Mouse (Mus musculus): ENCODE results near the gene Lclat1. TPM values are rescaled to one million over a fixed set of nuclear protein-coding genes. Genes with fewer than 3 reads are reported as not detected.
A peak's percentile ranks its signal among the peaks of the same experiment; 100 is the strongest.

Gene Lclat1
- total RNA-seq, 2 experiments from 2014 or later = 8.7 to 16.8 TPM

DNA sequence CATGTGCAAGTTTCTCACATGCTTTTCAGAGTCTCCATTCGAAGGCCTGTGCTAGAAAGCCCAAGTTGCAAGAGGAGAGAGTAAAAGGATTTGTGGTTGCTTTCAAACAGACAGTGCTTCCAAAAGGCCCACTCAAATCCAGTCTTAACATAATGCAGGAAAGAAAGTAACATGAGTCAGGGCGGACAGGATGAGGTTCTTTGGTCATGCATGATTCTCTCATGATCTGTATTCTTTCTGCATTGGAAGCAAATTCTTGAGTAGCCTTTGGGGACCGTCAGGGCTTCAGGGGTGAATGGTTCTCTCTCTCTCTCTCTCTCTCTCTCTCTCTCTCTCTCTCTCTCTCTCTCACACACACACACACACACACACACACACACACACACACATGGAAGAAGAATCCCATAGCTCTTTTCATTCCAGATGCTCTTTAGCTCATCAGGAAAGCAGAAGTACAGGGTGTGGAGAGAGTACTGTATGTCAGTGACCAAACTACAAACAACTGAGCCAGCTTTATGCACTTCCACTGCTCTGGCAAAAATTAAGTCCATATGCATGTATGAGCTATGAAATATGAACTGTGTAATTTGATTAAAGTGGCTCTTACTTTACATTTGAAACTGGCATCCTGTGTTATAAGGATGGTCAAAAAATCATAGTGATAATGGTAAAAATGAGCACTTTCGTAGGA, 25.1 kb upstream of the Lclat1 start:
- no peak for ATAC-seq (replicated peaks; ENCODE audit: low FRiP score, low TSS enrichment, poor library complexity, severe bottlenecking)

DNA sequence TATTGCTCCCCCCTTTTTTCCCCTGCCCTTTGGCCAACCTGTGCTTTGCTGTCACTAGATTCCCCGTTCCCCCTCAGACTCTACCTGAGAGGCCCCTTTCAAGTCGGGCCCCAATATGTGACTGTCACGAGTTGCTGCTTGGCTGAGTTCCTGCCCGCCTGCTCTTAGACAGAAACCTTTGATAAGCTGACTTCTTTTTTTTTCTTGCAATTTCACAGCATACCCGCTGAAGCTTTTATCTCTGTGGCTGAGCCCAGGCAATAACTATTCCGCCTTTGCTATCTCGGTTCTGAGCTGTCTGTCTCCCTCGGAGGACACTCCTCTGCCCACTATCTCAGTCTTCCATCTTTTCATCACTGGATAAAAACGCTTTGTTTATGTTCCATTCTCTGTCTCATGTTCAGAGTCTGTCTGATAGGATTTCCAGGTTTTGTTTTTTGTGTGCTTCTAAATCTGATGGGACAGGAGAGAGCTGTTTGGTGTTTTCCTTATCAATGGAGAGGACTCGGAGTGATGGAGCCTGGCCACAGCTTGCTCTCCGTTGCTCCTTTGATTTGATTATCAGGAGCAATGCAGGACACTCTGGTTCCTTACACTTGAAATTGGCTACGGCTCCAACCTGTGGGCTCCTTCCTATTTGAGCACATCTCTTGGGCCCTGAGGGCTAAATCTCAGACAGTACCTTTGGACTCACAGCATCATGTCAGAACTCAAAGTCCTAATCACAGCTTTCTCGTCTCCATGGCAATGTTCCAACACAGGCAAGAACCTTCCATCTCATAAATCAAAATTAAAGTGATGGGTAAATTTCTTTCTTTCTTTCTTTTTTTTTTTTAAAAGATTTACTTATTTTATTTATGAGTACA, 20.5 kb upstream of the Lclat1 start:
- peak; percentile 91 for ATAC-seq (replicated peaks; ENCODE audit: low FRiP score, low TSS enrichment, poor library complexity, severe bottlenecking)

DNA sequence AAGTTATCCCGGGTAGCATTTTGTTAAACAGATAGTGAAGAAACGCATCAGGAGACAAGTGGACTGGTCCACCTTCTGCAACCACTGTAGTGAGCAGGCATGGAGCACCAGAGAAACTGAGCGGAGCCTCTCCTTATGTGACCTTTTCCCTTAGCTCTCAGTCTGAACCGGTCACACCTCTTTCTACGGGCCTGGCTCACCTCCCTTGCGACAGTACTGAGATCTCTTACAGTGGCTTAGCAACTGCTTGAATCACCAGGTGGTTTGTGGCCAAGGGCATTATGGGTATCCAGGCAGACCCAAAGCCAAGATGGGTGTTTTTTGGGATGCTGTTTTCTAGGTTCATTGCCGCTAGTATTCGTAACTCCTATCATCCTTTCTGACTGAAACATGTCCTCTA, 16.4 kb upstream of the Lclat1 start:
- ATAC-seq (replicated peaks; ENCODE audit: low FRiP score, low TSS enrichment, poor library complexity, severe bottlenecking) = no peak

DNA sequence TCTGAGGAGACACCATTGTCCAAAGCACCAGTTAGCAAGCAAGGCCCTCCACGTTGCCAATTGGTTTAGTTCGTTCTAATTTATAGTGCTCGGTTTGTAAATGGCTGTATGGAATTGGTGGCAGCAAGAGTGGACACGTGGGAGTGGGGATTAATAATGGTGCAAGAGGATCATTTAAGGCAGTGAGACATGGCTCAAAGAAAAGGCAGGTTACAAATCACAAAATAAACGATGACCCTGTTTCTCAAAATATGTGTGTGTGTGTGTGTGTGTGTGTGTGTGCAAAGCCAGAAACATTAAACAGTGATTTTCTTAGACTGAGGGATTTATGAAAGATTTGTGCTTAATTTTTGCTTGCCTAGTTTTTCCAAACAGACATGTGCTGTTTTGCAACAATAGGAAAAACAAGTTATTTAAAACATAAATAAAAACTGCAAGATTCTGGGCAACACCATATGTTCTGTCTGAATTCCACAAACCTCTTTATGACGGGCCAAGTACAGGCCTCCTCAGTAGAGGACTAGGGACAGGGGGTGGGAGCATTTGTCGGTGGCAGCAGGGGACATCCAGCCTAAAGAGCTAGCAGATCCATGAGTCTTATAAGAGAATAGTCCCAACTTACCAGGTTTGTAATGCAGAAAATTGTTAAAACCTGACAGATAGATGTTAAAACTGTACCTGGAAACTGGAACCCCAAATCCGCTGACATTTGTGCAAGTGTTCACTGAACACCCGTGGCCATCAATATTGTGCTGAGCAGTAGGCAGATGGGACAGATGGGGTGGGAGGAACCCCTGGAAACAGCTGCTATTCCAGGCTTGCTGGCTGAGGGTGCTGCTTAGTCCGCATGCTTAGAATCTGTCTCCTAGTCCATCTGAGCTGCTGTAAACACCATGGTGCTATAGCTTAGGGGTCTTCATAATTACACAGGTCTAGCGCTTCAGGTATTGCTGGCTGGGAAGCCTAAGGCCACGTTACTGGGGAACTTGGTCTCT, 15.4 kb upstream of the Lclat1 start:
- ATAC-seq (replicated peaks; ENCODE audit: low FRiP score, low TSS enrichment, poor library complexity, severe bottlenecking) = no peak

DNA sequence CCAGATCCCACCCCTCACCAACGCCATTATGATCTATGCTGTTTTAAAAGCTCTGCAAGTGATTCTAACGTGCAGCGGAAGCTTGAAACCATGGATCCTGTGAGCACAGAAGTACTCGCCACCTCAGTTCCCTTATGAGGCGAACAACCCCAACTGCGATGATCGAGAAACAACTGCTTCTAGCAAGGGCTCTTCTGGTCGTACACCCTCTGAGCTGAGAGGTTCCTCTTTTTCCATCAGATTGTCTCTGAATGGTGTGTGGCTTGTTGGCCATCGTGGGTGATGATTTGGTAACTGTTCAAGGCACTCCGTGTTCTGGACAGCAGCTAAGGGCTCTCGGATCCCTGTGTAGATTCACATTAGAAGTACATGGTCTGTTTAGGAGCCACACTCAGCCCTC, 12.7 kb upstream of the Lclat1 start:
- ATAC-seq (replicated peaks; ENCODE audit: low FRiP score, low TSS enrichment, poor library complexity, severe bottlenecking) = peak; percentile 49; the same call in 1 of the 2 replicates

DNA sequence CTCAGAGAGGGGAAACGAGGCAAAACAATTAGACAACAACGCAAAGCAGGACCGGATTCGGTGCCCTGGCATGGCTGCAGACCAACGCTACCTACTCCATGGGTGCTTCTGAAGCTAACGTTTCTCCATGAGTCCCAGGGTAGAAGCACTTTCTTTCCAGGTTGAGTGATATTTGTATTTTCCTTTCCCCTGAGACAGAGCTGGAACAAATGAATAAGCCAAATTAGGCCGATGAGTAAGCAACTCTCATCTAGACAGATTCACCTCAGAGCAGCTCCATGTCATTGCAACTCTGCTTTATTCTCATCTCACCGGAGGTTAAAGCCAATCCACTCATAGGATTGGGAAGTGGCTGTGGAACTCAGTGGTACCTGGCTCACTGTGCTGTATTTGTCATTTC, 12.2 kb upstream of the Lclat1 start:
- no peak for ATAC-seq (replicated peaks; ENCODE audit: low FRiP score, low TSS enrichment, poor library complexity, severe bottlenecking)

DNA sequence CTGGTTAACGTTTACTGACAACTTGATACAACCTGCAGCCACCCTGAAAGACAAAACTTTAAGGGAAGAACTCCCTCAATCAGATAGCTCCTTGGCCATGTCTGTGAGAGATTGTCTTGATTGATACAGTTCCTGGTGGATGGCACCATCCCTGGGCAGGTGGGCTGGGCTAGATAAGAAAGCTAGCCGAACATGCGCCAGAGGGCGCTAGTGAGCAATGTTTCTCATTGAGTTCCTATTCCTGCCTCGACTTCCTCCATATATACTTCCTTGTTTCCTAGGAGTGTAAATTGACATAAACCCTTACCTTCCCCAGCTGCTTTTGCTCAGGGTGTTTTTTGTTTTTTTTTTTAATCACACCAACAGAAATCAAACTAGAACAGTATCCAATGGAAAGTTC, 11.3 kb upstream of the Lclat1 start:
- peak; percentile 76 for ATAC-seq (replicated peaks; ENCODE audit: low FRiP score, low TSS enrichment, poor library complexity, severe bottlenecking)

DNA sequence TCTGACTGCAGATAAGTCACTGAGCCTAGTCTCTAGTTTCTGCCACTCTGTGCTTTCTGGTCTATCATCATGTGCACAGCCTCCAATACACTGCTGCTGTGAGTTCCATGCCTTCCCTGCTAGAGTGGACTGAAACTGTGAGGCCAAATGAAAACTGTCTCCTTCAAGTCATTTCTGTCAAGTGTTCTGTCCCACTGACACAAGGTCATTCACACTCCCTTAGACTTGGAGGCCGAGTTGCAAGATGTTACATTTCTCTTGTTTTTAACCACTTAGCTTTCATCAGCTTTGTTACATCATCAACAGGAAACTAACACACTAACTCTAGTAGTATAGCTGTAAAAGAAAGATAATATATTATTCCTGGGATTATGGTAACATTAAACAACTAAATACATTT, 9.1 kb upstream of the Lclat1 start:
- ATAC-seq (replicated peaks; ENCODE audit: low FRiP score, low TSS enrichment, poor library complexity, severe bottlenecking) = no peak

DNA sequence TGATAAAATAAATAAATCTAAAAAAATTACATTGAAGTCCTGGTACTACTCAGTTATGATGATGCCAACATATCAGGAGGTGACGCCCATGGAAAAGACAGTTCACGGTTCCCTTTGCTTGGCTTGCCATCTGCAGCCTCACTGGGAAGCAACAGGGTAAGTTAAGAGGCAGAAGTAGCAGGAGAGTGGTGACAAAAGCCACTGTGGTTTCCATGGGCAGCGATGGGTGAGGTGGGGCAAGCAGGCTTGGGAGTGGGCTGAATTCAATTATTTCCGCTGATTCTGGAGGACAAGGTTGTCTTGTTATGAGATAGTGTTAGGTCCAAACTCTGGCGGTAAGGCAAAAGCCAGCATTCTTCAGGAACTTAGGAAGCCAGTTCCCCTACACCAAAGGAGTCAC, 7.4 kb upstream of the Lclat1 start:
- ATAC-seq (replicated peaks; ENCODE audit: low FRiP score, low TSS enrichment, poor library complexity, severe bottlenecking) = no peak

DNA sequence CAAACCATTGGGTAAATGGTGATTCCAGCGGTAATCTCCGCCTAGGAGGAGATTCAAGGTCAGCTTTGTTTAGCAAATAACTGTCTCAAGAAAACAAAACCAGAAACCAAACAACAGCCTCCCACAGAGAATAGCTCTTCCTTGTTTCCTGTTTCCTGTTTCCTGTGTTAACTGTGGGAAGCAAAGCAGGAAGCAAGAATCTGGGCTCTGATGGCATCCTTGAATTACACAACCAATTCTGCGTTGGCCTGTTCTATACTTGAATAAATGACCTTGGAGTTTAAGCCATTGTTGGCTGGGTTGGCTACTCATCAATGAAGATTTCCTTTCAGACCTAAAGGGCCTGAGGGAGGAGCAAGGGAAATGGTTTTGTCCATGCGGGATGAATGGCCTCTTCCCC, 5.2 kb upstream of the Lclat1 start:
- no peak for ATAC-seq (replicated peaks; ENCODE audit: low FRiP score, low TSS enrichment, poor library complexity, severe bottlenecking)

DNA sequence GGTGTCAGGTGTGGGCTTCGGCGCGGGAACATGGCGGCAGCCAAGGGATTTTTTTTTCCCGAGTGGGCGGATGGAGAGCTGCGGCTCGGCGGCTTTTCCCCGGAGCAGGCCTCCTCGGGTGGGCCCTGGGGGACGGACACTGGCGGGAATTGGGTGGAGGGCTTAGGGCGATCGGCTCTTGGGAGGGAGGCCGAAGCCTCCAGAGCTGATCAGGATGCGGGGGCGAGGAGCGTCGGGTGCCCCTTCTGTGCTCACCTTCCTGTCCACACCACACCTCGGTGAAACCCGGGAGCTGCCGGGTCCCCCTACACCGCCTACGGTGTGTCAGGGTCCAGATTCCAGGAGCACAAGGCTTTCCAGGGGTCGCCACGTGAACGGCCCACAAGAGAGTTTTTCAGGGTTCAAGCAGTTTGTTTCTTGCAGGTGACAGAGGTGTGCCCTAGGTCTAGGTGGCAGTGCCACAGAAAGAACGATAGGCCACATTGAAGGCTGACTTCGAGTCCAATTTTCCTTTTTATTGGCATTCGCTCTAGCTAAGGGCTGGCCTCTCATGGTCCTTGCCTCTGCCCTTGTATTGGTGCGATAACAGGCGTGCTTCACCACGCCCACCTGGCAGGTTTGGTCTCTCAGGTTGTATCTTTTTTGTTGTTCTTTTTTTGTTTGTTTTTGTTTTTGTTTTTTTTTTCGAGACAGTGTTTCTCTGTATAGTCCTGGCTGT, 544 bp downstream of the Lclat1 start:
- ATAC-seq (replicated peaks; ENCODE audit: low FRiP score, low TSS enrichment, poor library complexity, severe bottlenecking) = peak; percentile 58

DNA sequence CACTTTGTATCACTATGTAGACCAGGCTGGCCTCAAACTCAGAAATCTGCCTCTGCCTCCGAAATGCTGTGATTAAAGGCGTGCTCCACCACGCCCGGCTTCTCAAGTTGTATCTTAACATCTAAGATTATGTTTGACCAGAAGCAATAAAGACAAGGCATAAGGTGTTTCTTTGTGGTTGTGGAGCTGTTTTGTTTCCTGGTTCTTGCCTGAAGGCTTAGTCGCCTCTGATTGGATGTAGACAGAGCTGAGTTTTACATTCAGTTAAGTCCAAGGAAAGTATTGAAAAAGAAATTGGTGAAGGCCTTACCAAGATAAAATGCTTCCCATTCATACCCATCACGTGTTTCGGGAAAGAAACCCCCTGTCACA, 1.1 kb downstream of the Lclat1 start:
- ATAC-seq (replicated peaks; ENCODE audit: low FRiP score, low TSS enrichment, poor library complexity, severe bottlenecking) = no peak

DNA sequence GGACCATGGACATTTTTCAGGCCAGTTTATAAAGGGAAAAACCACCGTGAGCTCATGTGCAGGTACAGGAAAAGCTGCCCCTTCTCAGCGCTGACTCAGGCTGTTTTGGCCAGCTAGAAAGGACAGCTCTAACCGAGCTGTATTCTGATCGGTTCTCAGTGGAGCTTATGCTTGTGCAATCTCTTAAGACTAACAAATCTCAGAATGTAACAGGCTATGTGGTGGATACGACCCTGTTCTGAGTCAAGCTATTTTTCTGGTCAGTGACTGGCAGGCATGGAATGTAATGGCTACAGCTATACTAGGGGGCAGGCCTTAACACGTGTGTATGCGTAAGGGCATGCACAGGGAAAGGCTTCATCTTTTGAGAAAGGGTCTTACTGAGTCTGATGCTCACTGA, 4.3 kb downstream of the Lclat1 start:
- no peak for ATAC-seq (replicated peaks; ENCODE audit: low FRiP score, low TSS enrichment, poor library complexity, severe bottlenecking)

DNA sequence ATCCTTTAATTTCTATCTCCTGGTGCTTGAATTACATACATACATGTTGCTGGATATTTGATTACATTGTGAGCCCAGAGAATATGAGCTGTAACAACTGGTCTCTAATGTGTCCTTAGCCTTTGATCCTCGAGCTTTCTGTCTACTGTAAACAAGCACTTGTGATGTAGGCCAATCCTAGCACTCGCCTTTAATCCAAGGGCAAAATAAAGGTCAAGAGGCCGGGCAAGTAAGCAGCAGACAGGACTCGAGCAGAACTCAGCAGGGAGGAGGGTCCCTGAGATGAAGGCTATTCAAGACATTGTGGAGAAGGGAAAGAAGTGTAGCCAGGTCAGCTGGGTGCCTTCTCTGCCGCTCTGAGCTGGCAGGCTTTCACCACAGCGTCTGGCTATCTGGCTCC, 4.8 kb downstream of the Lclat1 start:
- ATAC-seq (replicated peaks; ENCODE audit: low FRiP score, low TSS enrichment, poor library complexity, severe bottlenecking) = no peak

DNA sequence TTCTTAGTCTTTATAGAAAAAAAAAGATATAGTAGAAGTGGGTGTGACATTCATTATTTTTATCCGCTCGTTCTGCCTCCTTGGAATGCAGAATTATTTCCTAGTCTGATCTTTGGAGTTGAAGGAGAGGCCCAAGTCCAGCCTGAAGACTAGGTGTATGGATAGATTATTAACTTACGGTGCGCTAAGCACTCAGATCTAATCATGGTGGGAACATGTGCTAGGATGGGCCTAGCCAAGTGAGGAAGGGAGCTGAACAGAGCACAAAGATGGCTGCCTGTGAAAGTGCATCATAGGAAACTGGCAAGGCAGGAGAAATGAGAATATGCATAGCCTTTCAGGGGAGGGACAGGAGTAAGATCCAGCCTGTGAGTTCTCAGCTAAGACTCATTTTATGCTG, 5.4 kb downstream of the Lclat1 start:
- no peak for ATAC-seq (replicated peaks; ENCODE audit: low FRiP score, low TSS enrichment, poor library complexity, severe bottlenecking)

DNA sequence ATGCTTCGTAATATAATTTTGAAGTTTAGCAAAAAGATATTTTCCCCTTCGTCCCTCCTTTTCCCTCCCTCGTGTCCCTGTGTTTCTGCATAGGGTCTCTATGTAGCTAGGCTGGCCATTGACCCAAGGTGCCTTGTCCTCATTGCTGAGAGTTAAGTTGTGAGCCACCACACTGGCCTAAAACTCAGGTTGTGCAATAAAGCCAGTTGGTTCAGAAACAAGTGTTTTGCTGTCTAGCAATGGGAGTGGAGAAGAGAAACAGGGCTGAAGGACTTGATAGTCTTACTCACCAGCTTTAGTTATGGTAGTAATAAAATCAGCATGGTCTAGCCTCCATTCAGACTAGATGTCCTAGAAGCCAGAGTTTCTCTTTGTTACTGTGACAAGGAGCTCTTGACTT, 10.3 kb downstream of the Lclat1 start:
- ATAC-seq (replicated peaks; ENCODE audit: low FRiP score, low TSS enrichment, poor library complexity, severe bottlenecking) = no peak

DNA sequence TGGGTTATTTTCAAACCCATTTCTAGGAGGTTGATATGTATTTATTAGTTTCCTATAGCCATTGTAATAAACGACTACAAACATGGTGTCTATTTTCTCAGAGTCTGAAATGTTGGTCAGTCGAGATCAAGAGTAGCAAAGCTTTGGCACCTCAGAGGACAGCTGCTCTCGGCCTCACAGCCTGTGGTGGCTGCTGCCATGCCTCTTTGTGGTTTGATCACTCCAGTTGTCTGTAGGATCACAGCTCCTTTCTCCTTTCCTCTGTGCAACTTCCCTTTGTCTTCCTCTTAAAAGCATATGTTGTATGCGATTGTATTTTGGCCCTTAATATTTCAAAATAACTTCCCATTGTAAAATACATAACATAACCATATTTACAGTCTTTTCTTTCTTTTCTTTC, 10.9 kb downstream of the Lclat1 start:
- no peak for ATAC-seq (replicated peaks; ENCODE audit: low FRiP score, low TSS enrichment, poor library complexity, severe bottlenecking)

DNA sequence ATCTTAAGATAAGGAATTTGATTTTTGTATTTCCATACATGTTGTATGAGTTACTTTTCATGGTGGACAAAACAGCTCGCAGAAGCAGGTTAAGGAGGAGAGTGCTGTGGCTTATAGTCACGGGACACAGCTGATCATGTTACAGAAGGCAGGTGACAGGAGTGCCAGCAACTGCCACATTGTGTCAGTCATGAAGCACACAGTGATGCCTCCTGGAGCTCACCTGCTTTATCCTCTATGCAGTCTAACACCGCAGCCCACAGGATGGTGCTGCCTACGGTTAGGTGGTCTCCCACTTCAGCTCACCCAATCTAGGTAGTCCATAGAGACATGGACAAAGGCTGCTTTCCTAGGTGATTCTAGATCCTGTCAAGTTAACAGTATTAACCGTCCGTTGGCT, 11.4 kb downstream of the Lclat1 start:
- no peak for ATAC-seq (replicated peaks; ENCODE audit: low FRiP score, low TSS enrichment, poor library complexity, severe bottlenecking)

DNA sequence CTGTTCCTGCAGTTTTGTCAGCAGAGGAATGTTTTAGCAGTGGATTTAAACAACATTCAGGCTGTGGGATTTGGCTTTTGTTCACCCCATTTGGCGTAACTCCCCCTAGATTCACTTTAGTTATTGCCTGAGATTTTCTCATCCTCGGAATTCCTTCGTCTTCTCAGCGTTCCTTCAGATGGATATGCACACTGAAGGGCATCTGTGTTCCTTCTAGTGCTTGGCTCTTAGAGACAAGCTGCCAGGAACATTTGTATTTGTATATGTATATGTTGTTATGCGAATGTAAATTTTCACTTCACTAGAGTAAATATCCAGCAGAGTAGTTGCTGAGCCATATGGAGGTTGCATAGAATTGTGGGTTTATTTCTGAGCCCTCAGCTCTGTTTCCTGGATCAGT, 12.8 kb downstream of the Lclat1 start:
- ATAC-seq (replicated peaks; ENCODE audit: low FRiP score, low TSS enrichment, poor library complexity, severe bottlenecking) = no peak
